Mouse (Mus musculus): ENCODE results near the gene Lgals3bp.

DNA sequence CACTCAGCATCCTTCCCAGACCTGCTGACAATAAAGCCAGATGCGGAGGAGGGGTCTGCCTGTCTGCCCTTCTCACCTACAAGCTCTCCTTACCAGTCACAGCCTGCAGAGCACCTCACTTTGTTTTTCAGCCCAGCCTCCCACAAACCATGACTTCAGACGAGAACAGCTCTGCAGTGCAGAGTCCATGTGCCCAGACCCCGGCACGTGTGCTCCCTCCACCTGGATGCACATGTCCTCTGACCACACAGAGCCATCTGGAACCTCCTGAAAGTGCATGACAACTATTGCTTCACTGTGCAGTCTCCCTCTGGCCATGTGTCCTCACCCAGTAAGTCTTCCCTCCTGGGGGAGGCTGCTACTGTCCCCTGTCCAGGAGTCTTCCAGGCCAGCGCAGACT is 12.4 kb upstream of the Lgals3bp start:
- TF ChIP-seq MAFK (IDR thresholded peaks at IDR 0.05; ENCODE audit: insufficient read depth, low read depth, low read length) (no peak), HCFC1 (IDR thresholded peaks at IDR 0.05; ENCODE audit: borderline replicate concordance, insufficient read depth, low read length) (no peak), ZNF384 (IDR thresholded peaks at IDR 0.05; ENCODE audit: low read depth, low read length) (no peak), CHD2 (IDR thresholded peaks at IDR 0.05; ENCODE audit: low read depth, low read length) (no peak)

Measured in ES-E14 (cell line).